Mouse (Mus musculus) cortical plate, adult 2 months (tissue): Measurements from ENCODE around the gene Dusp5.

Experiments
- CTCF ChIP-seq: fragments of 200-500 bp; IDR thresholded peaks from 2 replicates; pipeline ENCODE4 v1.5.1; 2011; ENCODE audit warnings: mild to moderate bottlenecking, control low read depth, low read length; ENCODE audit not compliant: insufficient read depth; ENCODE audit errors: extremely low read depth
- POLR2A ChIP-seq: fragments of 200-500 bp; IDR thresholded peaks from 2 replicates; pipeline ENCODE4 v1.6.1; 2011; ENCODE audit warnings: mild to moderate bottlenecking, low read length, control low read depth; ENCODE audit not compliant: insufficient read depth; ENCODE audit errors: extremely low read depth

GRCm38 (mm10) chr19:53565565-53566277 lies 36.8 kb downstream of the Dusp5 start:
- TF ChIP-seq CTCF (no peak), POLR2A (no peak)
